13 mouse cellular contexts compared by ENCODE assay signal in the genomic region with DNA sequence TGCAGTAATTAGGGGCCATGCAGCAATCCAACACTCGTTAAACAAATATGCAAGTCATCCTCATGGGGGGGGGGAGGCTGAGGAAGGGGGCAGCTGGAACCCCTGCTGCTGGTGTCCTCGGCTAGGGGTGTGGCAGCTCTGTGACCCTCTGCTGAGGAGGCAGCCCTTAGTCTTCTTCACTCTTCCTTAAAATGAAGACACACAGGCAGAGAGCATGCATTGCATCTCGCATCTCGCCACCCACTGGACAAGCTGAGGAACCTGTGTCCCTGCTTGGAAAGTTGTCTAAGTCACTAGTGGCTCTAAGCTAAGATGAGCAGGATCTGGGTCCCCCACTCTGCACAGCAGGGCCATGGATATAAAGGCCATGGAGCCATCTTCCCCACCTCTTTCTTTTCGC. TPM values are rescaled to one million over a fixed set of nuclear protein-coding genes. Genes with fewer than 3 reads are reported as not detected.
DNase-seq lines count a peak whose midpoint lies in the region; ATAC-seq and TF ChIP-seq lines count a peak whose summit lies in the region.
"Had no signal": no experiment of that assay in that cellular context is flagged by ENCODE, and none has a peak within 500 bp of the region (broad histone marks: within the 10 kb centered on the region; RNA-seq: fewer than 3 reads in every experiment).

No protein-coding gene starts in this region.

- peak; percentile 31 for DNase-seq in embryo, embryonic 10 days (ENCODE audit: low spot score)
- no peak for DNase-seq in embryo, embryonic 10.5 days (ENCODE audit: low spot score)
- DNase-seq in lung, embryonic 14.5 days: peak; percentile 25
- no peak for DNase-seq in lung, postnatal 10 days
- peak; percentile 33 for DNase-seq in embryo, embryonic 9.5 days (ENCODE audit: extremely low spot score)
- peak; percentile 19 for DNase-seq in naive thymus-derived CD4-positive, alpha-beta T cell, adult 2 months (ENCODE audit: low read depth)
- DNase-seq in spleen, postnatal 36 days (ENCODE audit: low spot score in 2 of 2): no peak
- no peak for DNase-seq in urinary bladder, postnatal 10 days (ENCODE audit: low spot score)
- DNase-seq: cerebellum, adult 9-10 months; lung, postnatal 4 days had no signal

- H3K9me3 ChIP-seq in lung, embryonic 14.5 days (ENCODE audit: low read depth, low read length): no peaks in the 10 kb centered on the region

- H3K4me2 ChIP-seq in lung, embryonic 14.5 days: no peak overlapping the region
- H3K4me2 ChIP-seq: heart, embryonic 11.5 days; limb, embryonic 12.5 days had no signal

- WGBS in lung, embryonic 14.5 days: 6% methylated on average over 5 of the region's 5 CpGs

- no peak for TF ChIP-seq CTCF in lung, embryonic 14.5 days (IDR thresholded peaks at IDR 0.05; ENCODE audit: low read depth)

- H3K9ac ChIP-seq in lung, embryonic 14.5 days: no peak overlapping the region
- H3K9ac ChIP-seq: limb, embryonic 12.5 days had no signal

- ATAC-seq in lung, embryonic 14.5 days (ENCODE audit: insufficient read depth): no peak
- ATAC-seq: inflammation-experienced regulatory T-cells, adult 6 months had no signal

- H3K27ac ChIP-seq in lung, embryonic 14.5 days (ENCODE audit: low read depth): no peak overlapping the region
- H3K27ac ChIP-seq: limb, embryonic 12.5 days had no signal

- no peak overlapping the region for H3K4me3 ChIP-seq in lung, embryonic 14.5 days (ENCODE audit: low read depth, low read length)
- H3K4me3 ChIP-seq: limb, embryonic 12.5 days had no signal

- no peaks in the 10 kb centered on the region for H3K36me3 ChIP-seq in lung, embryonic 14.5 days (ENCODE audit: insufficient read depth)
- H3K36me3 ChIP-seq: limb, embryonic 12.5 days had no signal

- peaks cover 6% of the 10 kb centered on the region; the same call in 1 of the 2 replicates for H3K4me1 ChIP-seq in lung, embryonic 14.5 days (ENCODE audit: insufficient read depth)

- H3K27me3 ChIP-seq in lung, embryonic 14.5 days (ENCODE audit: insufficient read depth, low read length): peaks cover 82% of the 10 kb centered on the region

RNA-seq across cellular contexts. Expression of gene Sp9, which starts 5.7 kb away (rescaled TPM):
- not detected in 2 replicates for polyA plus RNA-seq in lung, embryonic 14.5 days (2014; fragmentation: Nextera tagmentation; extraction: Ambion mirVana)
- polyA plus RNA-seq: inflammation-experienced regulatory T-cells, adult 6 months had no signal

RNA-seq across cellular contexts. Expression of gene Scrn3, which starts 46.4 kb away (rescaled TPM):
- 15.0 and 15.9 TPM in 2 replicates for polyA plus RNA-seq in lung, embryonic 14.5 days (2014; fragmentation: Nextera tagmentation; extraction: Ambion mirVana)

RNA-seq across cellular contexts. Expression of gene Cir1, which starts 46.5 kb away (rescaled TPM):
- polyA plus RNA-seq in lung, embryonic 14.5 days (2014; fragmentation: Nextera tagmentation; extraction: Ambion mirVana): 20.9 and 23.8 TPM in 2 replicates

RNA-seq across cellular contexts. Expression of gene Ola1, which starts 47.3 kb away (rescaled TPM):
- 79.2 and 80.9 TPM in 2 replicates for polyA plus RNA-seq in lung, embryonic 14.5 days (2014; fragmentation: Nextera tagmentation; extraction: Ambion mirVana)

Comparison
In these comparisons a context has a peak if more than half of its experiments do, and no peak if none do; other contexts are left out.
1. DNase-seq: peak in embryo, embryonic 10 days (single experiment), lung, embryonic 14.5 days (single experiment), embryo, embryonic 9.5 days (single experiment) and naive thymus-derived CD4-positive, alpha-beta T cell, adult 2 months (single experiment); none in embryo, embryonic 10.5 days (single experiment), lung, postnatal 10 days (single experiment), spleen, postnatal 36 days (0 of 2) and urinary bladder, postnatal 10 days (single experiment).